Mouse (Mus musculus) heart, postnatal 4 days (tissue): ENCODE data around the gene Men1. TPM values are rescaled to one million over a fixed set of nuclear protein-coding genes. Genes with fewer than 3 reads are reported as not detected.
A peak's percentile ranks its signal among the peaks of the same experiment; 100 is the strongest.
"Not testable (repeated sequence)": the region's sequence is repeated elsewhere in the genome, so short reads cannot be mapped to it uniquely, and the experiment has no call there.

Experiments
- DNase-seq: peaks from one replicate; pipeline ENCODE4 v3.0.0; 2021
- total RNA-seq, 2 experiments: library from RNA; stranded (reverse); gene quantifications; 2 replicates each; pipeline ENCODE4 v1.2.3; 2021

Men1 gene
- total RNA-seq: 10 to 100 TPM; 16.6 to 18.5 TPM

DNA sequence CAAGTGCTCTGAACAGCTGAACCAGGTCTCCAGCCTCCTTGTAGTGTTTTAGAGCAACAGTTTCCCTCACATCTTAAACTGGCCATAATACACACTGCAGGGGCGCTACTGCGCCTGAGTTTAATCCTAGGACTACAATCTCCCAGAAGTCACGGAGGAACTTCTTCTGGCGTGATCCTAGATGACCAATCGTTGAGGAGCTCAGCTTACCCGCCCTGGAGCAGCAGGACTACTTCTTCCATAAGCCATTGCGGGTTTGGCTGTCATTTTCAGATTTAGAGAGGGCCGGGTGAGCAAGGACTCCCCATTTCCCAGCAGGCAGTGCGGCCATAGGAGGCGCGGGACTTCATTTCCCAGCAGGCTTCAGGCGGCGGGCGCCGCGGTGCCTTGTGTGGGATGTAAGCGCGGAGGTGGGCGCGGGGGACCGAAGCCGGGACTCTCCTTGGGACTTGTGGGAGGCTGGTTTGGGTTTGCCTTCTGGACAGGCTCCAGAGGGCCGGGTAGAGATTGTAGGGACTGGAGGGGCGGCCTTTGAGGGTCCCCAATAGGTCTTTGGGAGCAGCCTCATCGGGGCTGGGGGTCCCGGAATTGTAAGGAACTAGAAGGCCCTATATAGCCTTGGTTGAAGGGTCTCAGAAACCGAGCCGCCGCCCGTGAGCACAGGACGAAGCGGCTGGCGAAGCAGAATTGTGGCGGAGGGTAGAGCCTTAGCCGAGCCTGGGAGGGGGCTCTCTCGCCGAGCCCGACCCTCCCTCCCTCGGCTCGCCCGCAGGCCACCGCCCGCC lies at the start of gene Men1:
Gene Men1, plus strand, starts transcription at position 307 of the 785 bp plus-strand sequence.
- peak; percentile 93 for DNase-seq

DNA sequence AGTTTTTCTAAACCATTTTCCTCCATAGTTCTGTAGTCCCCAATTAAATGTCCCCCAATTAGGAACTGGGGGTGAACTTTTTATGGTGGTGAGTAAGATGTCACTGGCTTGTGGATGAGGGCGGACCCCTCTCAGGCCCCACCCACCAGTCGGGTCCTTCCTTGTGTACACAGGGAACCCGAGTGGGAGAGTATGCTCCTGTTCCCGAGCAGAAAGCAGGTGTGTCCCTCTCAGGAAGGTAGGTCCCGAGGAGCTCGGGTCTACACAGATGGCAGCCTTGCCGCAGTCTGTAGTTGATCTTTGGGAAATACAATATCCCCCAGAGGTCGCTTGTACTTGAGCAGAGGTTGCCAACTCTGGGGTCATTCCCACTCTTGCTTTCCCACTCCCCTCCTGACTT lies 49.6 kb upstream of the Men1 start:
- DNase-seq: no peak

DNA sequence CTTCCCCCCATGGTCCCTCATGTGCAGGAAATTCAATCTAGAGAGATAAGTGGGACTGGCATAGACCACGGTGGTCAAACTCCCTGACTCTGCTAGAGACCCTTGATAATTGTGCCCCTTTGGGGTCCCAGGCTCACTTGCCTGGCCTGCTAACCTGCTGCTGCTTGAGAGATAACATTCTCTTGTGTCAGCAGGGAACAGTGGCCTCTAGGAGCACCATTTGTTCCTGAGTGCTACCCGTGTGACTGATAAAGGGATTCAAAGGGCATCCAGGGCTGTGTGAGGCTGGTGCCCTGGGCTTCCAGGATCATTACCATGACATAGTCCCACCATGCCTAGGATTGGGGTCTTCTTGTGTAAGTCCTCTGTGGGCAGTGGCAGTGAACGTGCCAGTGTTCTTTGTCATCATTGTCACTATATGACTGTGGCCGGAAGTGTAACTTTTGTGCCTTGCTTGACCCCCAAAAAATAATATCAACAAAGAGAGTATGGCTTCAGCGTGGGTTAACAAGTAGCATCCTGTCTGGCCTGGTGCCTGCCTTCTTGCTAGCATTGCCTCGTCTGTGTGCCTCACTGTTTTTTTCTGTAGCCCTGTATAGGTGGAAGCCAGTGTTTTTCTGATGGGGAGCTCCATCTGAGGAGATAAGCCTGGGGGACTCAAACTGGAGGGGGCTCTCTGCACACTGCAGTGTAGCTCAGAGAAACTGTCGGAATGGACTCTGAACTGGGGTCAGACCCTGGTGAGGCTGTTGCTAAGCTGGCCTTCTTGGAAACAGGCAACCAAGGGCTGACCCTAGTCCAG lies 48.9 kb upstream of the Men1 start:
- DNase-seq: no peak

DNA sequence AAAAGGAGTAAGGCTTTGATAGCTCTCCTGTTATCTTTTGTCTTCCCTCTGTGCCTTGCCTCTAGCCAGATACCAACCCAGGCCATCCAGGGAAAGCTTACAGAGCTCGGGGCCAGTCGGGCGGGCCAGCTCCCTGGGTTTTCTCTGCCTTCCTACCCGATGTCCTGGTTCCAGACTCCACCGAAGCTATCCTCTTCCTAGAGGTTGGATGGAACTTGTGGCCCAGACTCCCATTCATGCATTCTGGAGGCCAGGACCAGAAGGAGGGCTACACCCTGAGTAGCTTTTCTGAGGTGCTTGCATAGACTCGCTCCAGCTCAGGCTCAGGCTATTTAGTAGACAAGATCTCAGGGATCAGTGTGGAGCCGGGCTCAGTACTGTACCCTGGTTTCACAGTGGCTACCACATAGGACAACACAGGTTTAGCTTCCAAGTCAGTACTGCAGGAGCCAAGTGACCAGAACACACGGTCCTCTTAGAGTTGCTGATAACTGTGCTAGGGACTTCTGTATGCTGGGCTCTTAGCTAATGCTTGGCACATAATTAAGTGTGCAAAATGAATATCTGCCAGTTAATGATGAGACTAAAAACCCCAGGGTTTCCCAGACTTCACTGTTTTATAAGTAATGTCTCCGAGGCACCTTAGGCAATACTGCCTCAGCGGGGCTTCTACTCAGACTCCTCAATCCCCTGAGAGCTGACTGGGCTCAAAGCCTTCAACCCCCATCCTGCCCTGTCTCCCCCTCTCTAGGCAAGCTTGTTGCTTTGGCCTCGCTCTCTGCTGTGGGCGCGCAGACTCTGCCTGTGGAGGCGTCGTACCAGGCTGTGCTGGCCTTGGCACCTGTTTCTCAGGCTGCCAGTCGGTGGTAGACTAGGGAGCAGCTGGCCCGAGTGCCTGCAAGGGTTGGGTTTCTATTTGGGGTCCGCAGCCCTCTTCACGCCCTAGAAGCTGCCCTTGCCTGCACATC lies 48.1 kb upstream of the Men1 start:
- DNase-seq: peak; percentile 43

DNA sequence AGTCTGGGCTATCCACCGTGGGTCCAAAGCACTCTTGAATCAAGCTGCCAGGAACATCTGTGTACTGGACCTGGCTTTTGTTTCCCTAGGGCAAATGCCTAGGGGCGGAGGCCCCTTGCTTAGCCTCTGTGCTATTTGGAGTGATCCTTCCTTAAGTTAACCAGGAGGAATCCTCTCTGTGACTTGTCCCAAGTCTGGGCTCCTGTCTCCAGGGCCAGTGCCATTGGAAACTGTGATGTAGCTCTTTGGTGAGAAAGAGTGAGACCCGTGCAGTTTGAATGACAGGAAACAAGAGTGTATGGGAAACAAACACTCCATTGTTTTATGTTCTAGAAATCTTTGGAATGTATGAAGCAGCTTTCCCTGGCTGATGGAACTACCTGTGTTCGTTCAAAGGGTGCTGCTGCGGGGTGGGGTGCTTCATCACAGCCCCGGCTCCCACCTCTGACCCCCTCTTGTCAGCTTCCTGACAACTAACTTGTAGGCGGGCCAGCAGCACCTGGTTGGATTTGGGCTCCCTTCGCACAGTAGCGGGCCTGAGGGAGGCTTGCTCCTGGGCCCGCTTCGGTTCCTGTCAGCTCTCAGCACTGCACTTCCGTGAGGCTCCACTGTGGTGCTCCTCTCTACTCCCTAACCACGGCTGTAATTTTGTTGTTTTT lies 46.4 kb upstream of the Men1 start:
- DNase-seq: no peak

DNA sequence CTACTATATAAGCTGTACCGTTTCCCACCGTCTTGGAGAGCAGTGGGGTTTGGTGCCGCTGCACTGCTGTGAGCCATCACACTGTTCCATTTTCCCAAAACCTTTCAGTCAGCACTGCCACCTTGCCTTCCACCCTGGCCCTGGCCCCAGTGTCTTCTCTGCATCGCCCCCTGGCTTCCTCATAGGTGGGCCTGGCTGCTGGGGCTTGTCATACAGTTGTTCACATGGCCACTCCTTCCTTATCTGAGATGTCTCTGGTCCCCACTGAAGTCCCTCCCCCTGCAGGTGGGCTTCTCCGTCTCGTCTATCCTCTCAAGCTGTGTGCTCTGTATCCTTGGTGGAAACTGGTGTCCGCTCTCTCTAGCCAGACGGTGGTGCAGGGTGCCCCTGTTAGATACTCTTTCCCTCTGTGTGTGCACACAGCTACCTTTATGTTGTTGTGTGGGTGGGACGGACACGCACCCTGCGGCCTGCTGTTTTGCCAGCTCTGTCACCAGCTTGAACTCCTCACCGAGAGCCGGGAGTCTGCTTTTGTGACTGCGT lies 45.0 kb upstream of the Men1 start:
- DNase-seq: no peak

DNA sequence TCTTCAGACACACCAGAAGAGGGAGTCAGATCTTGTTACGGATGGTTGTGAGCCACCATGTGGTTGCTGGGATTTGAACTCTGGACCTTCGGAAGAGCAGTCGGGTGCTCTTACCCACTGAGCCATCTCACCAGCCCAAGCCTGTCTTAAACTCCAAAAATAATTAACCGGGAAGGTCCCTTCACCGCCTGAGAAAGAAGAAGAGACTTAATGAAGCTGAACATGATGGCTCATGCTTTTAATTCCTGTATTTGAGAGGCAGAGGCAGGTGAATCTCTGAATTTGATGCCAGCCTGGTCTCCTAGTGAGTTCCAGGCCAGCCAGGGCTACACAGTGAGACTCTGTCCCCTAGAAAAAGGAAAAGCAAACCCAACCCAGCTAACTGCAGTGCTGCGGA lies 44.1 kb upstream of the Men1 start:
- DNase-seq: not testable (repeated sequence)

DNA sequence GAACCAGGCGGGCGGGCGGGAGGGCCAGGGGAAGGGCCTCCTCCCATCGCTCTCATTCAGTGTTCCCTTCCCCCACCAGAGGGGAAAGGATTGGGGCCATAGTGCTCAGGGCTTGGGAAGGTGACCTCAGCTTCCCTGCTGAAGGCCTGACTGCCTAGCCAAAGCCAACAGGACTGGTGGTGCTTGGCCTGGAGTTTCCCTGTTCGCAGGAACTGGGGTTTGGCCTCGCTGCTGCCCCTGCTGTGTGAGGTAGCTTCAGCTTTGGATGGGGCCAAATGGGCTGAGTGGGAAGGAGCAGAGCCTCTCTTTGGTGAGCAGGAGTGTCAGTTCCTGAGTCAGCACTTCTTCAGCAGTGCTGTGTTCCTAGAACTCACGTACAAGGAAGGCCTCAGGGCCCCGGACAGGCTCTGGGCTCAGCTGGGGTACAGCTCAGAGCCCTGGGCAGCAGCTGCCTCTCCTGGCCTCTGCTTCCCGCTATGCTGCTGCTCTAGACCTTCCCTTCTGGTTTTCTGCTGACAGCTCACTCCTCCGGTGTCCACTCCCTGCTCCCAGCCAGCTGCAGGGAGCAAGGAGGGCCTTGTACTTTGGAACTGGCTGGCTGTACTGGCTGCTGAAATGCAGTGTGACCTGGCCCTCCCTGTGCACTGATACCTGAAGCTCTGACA lies 43.5 kb upstream of the Men1 start:
- DNase-seq: peak; percentile 59

DNA sequence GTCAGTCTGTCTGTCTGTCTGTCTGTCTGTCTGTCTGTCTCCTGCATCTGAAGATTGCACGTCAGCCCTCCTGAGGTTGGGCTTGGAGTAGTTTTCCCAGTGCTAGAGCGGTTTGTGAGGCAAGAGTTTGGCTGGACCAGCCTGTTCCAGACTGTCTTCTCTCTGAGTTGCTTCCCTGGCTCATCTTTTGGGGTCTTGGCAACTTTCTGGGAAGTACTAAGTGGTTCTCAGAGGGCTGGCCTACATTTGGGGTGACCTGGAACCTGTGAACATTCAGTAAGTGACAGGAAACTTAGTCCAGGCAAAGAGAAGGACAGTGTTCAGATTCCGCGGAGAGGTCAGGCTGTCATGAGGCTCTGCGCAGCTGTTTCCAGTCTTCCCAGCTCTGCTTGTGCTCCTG lies 42.5 kb upstream of the Men1 start:
- no peak for DNase-seq

DNA sequence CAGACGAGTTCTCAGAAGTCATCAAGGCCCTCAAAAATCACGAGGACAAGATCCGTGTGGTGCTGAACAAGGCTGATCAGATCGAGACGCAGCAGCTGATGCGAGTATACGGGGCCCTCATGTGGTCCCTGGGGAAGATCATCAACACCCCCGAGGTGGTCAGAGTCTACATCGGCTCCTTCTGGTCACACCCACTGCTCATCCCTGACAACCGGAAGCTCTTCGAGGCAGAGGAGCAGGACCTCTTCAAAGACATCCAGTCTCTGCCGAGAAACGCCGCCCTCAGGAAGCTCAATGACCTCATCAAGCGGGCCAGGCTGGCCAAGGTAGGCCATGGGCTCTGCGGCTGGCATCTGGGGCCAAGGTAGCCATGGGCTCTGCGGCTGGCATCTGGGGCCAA lies 40.5 kb upstream of the Men1 start:
- no peak for DNase-seq

DNA sequence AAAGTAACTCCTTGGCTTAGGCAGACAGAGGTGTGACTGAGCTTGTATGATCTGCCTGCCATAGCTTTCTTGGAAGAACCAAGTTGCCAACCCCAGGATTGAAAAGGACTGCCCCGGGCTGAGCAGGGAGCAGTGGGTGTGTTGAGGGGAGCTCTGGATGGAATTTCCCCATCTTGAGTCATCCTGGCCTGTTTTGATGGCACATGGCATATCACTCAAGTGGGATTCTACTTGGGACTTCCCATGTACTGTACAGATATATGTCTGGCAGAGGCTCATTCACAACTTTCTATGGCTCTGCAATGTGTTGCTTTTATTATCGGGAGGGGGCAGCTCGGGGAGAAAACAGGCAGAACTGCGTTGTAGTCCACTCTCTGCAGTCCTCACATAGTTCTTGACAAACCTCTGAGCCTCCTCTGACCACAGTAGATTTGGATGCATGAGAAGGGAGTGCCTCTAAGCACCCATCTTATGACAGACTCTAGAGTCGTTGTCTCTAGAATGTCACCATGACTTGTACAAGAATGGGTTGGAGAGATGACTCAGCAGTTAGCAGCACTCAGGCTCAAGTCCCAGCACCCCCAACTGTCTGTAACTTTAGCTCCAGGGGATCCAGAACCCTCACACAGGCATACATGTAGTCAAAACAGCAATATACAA lies 38.1 kb upstream of the Men1 start:
- no peak for DNase-seq

DNA sequence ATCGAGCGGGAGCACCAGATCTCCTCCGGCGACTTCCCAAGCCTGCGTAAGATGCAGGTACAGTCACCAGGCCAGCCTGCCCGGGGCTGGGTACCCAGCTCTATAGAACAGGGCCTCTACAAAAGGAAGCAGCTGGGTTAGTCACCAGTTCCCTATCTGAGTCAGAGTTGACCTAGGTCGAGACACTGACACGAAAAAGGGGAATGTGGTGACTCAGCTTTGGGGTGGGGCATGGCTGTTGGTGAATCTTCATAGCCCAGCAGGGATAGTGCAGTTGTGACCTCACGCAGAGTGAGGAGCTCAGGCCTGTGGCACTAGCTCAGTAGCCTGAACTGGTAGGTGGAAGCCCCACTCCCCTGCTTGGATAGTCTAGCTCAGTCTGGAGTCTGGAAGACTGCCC lies 37.1 kb upstream of the Men1 start:
- no peak for DNase-seq

DNA sequence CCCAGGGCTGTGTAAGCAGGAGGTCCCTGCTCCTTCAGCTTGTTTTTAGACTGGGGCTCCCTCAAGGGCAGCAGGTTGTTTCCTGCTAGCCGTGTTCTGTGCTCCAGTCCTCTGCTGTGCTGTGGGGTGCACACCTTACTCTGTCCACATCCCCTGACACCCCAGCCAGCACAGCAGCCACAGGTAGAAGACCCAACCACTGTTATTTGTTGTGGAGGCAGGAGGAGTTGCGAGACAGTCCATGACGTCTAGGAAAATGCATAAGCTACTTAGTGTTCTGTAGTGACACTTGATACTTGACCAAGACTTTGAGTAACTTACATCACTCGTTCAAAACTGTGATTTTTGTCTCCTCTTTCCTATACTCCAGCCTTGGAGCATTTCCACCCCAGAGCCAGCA lies 35.8 kb upstream of the Men1 start:
- DNase-seq: no peak

DNA sequence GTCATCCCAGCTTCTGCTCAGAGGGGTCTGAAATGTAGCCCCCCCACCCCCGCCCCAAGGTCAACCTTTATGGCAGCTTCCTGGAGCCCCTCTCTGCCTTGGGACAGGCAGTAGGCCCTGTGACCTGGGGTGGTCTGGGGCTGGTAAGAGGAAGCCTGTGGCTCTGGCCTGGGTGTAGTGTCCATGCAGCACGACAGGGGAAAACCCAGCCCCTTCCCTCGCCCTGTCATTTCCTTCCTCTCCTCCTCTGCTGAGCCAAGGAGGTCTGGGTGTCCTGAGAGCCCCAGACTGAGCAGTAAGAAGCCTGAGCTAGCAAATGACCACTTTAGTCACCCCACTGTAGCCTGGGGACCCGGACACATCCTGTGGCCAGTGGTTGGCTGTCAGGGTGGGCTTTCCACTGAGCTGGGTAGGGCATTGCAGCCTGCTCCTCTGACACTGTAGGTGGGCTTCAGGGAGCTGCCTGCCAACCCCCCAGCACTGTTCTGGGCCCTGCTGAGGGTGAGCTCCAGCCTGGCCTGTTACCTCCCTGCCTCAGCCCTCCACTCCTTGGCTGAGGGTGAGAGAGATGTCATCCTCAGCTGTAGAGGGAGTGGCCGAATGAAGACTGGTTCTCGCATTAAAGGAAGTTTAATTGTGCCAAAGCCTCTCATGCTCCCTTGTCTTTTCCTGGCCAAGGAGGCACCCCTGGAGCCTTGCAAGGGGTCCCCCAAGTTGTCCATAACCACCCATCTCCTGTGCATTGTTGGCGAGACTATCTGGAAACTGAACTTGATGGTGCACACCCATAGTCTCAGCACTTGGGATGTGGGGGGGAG lies 35.1 kb upstream of the Men1 start:
- DNase-seq: no peak

DNA sequence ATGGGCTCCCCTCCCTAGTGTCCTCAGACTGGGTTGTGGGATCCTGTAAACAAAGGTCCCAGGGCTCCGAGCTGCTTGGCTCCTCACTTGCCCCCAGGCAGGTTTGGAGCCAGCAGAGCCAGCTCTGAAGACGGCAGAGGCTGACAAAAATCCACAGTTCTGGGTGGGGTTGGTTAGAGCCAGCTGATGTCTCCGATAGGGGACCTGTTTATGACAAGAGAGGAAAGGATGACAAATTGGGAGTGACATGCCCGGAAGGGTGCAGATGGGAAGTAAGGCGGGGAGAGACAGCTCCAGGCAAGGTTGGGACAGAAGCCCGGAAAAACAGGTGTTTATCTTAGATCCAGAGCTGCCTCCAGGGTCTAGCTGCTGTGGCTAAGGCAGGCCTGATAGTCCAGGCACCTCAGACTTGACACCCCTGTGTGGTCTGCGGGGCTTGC lies 34.4 kb upstream of the Men1 start:
- DNase-seq: peak; percentile 53

DNA sequence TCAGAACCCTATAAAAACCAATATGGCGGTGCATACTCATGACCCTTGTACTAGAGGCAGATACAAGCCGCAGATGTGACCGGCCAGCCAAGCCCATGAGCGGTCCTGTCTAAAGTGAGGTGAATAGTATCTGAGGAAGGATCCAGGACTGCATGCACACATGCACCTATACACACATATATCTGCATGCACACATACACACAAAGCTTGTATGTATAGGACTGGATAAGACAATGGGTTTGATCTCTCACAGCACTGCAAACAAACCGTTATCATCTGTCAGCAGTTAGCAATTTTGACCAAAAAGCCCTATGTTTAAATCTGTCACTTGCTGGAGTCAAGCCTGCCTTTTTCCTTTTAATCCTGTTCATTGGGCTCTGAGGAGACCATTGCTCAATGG lies 32.7 kb upstream of the Men1 start:
- DNase-seq: no peak

DNA sequence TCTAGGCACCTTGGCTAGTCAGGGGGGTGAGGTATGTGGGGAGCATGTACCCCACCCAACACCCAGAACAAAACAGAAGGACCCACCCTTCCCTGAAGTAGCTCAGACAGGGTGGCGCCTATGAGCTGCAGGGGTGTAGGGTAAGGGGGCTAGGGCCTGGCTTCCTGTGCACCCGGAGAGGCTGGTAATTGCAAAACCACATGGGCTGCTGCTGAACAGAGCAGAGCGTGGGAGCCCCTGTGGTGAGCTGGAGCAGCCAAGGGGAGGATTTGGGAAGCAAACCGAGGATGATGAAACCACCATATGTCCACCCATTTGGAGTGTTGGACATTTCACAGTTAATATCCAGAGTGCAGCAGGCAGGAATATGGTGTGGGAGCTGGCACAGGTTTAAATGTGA lies 32.3 kb upstream of the Men1 start:
- peak; percentile 71 for DNase-seq

DNA sequence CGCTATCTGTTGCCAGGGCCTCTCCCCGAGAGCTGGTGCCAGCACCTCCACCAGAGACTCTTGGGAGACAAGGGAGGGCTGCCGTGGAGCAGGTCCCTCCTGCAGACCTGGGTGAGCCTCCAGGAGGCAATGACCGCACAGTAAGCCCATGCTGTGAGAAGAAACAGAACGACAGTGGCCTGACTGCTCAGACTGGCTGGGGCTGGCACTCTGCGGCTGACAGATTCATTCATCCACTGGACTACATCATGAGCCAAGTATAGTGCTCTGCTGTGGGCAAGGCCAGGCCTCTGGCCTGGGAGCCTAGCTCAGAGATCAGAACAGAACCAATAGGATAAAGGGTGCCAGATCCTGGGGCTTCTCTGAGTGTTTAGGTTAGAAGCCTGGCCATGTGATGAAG lies 30.9 kb upstream of the Men1 start:
- DNase-seq: no peak

DNA sequence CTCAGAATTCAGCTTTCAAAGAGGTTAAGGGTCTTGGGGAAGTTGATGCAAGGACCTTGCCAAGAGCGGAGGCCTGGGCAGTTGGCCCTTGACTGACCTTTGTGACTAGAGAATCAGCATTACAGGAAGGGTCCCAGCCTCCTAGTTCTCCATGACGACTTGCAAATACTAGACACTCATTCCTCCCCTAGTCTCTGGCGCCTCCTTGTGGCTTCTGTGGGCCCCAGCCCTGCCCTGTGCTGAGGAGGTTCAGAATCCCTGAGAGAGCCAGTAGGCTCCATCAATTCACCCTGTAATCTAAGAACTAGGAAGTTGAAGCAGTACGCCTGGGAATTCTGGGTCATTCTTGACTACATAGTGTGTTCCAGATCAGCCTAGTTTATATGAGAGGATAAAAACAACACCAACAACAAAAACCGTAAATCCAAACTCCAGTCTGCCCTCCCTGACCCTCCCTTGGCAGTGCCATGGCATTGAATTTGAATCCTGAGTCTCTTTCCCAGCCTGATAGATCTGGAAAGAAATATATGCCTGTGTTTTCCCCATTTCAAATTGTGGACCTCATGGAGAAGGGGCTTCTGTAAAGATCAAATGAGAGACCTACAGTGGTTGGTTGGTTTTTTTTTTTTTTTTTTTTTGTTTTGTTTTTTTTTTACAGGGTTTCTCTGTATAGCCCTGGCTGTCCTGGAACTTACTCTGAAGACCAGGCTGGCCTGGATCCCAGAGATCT lies 29.8 kb upstream of the Men1 start:
- DNase-seq: peak; percentile 97
